Comparison of ENCODE assay signal across 26 mouse cellular contexts in the genomic region with DNA sequence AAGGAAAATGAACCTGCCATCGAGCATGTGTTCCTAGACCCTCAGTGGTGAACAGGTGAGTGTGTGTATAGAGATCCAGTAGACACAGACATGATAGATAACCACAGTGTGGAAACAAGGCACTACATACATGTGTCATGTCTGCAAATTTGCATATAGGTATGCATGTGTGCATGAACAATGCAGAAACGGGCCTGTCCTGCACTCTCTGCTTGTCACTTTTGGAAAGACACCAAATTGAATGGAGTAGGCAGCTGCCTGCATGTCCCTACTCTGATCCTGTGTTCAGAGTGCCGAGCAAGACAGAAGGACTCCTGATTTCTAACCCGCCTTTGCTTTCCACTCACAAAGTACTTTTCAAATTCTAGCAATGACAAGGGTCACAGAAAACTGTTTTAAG. TPM values are rescaled to one million over a fixed set of nuclear protein-coding genes. Genes with fewer than 3 reads are reported as not detected.
DNase-seq lines count a peak whose midpoint lies in the region; ATAC-seq and TF ChIP-seq lines count a peak whose summit lies in the region.
"Had no signal": no experiment of that assay in that cellular context is flagged by ENCODE, and none has a peak within 500 bp of the region (broad histone marks: within the 10 kb centered on the region; RNA-seq: fewer than 3 reads in every experiment).

No protein-coding gene starts in this region.

- TF ChIP-seq POLR2A in thymus, adult 2 months (IDR thresholded peaks at IDR 0.05; ENCODE audit: control insufficient read depth, extremely low read depth, insufficient read depth, low read length, poor library complexity): no peak

- H3K27ac ChIP-seq in heart, embryonic 16.5 days (ENCODE audit: low read length): no peak overlapping the region
- H3K27ac ChIP-seq in thymus, adult 2 months (ENCODE audit: control insufficient read depth, insufficient read depth, low read length): peak overlapping the region; percentile 42
- H3K27ac ChIP-seq: embryonic facial prominence, embryonic 10.5 days; heart, embryonic 10.5 days; hindbrain, embryonic 13.5 days had no signal

- DNase-seq in heart, postnatal 36 days: no peak
- DNase-seq in thymus, adult 2 months: no peak
- no peak for DNase-seq in thymus, postnatal 36 days
- DNase-seq in induced T-regulatory cell, adult 2 months (ENCODE audit: low read depth): peak; percentile 77
- DNase-seq in left cerebral cortex, adult 11 months (ENCODE audit: low spot score): no peak
- no peak for DNase-seq in adrenal gland, adult 8-10 months
- DNase-seq in adrenal gland, postnatal 14 days: no peak
- DNase-seq: adrenal gland, postnatal 25 days; cerebellum, adult 11 months; cerebellum, postnatal 10 days; gastrocnemius, postnatal 10 days; heart, postnatal 10 days; kidney, adult 9 months; kidney, postnatal 25 days; layer of hippocampus, postnatal 36 days; liver, postnatal 0 days; lung, postnatal 10 days had no signal

- ATAC-seq in heart, embryonic 16.5 days (replicated peaks; ENCODE audit: extremely low read depth, insufficient read depth, low FRiP score): no peak
- ATAC-seq: forebrain, embryonic 16.5 days; liver, postnatal 0 days; midbrain, embryonic 16.5 days had no signal

- no peak overlapping the region for H3K4me3 ChIP-seq in heart, embryonic 16.5 days (ENCODE audit: low read length)
- H3K4me3 ChIP-seq in thymus, adult 2 months (ENCODE audit: control insufficient read depth, insufficient read depth, low read length): peak overlapping the region; percentile 31; the same call in 1 of the 2 replicates
- H3K4me3 ChIP-seq: embryonic facial prominence, embryonic 10.5 days; heart, embryonic 10.5 days; hindbrain, embryonic 13.5 days; limb, embryonic 12.5 days; myocyte had no signal

- H3K36me3 ChIP-seq in heart, embryonic 16.5 days (ENCODE audit: control insufficient read depth, insufficient read depth): no peaks in the 10 kb centered on the region
- H3K36me3 ChIP-seq in thymus, adult 2 months (ENCODE audit: control insufficient read depth, insufficient read depth, low read length): peaks cover 34% of the 10 kb centered on the region
- H3K36me3 ChIP-seq: embryonic facial prominence, embryonic 10.5 days; heart, embryonic 10.5 days; hindbrain, embryonic 13.5 days; limb, embryonic 12.5 days had no signal

- H3K9me3 ChIP-seq in heart, embryonic 16.5 days (replicated peaks; ENCODE audit: control insufficient read depth, low read length): no peaks in the 10 kb centered on the region
- H3K9me3 ChIP-seq: embryonic facial prominence, embryonic 10.5 days; heart, embryonic 10.5 days; hindbrain, embryonic 13.5 days; limb, embryonic 12.5 days had no signal

- H3K4me1 ChIP-seq in heart, embryonic 16.5 days (ENCODE audit: control insufficient read depth, insufficient read depth, low read length): no peaks in the 10 kb centered on the region
- peaks cover 6% of the 10 kb centered on the region; the same call in 1 of the 2 replicates for H3K4me1 ChIP-seq in thymus, adult 2 months (replicated peaks; ENCODE audit: control insufficient read depth, insufficient read depth, low read length)
- H3K4me1 ChIP-seq: embryonic facial prominence, embryonic 10.5 days; heart, embryonic 10.5 days; hindbrain, embryonic 13.5 days; limb, embryonic 12.5 days had no signal

- no peaks in the 10 kb centered on the region for H3K27me3 ChIP-seq in heart, embryonic 16.5 days (ENCODE audit: control insufficient read depth, insufficient read depth, low read length)
- no peaks in the 10 kb centered on the region for H3K27me3 ChIP-seq in thymus, adult 2 months (ENCODE audit: control insufficient read depth, insufficient read depth, low read length)
- H3K27me3 ChIP-seq: hindbrain, embryonic 13.5 days; limb, embryonic 12.5 days had no signal

- TF ChIP-seq CTCF in thymus, adult 2 months (IDR thresholded peaks at IDR 0.05; ENCODE audit: borderline replicate concordance, control insufficient read depth, extremely low read depth, insufficient read depth, low read length, poor library complexity): no peak

- intact Hi-C loops in heart, postnatal 36 days (cut with DNase I): no loop called here

- no peak overlapping the region for H3K9ac ChIP-seq in heart, embryonic 16.5 days (ENCODE audit: low read length)
- H3K9ac ChIP-seq: hindbrain, embryonic 13.5 days; limb, embryonic 12.5 days; liver, postnatal 0 days had no signal

- H3K4me2 ChIP-seq in heart, embryonic 16.5 days (ENCODE audit: low read depth, low read length): peak overlapping the region; percentile 23; the same call in 1 of the 2 replicates
- H3K4me2 ChIP-seq: hindbrain, embryonic 13.5 days; limb, embryonic 12.5 days; liver, embryonic 11.5 days had no signal

- WGBS in heart, embryonic 16.5 days: 76% methylated on average over 4 of the region's 4 CpGs
- 20% methylated on average over 4 of the region's 4 CpGs for WGBS in thymus, adult 2 months

RNA-seq across cellular contexts. Expression of a gene that starts 3.4 kb away (rescaled TPM):
- 9.9 and 27.3 TPM in 2 replicates for polyA plus RNA-seq in heart, embryonic 16.5 days (2015; fragmentation: Nextera tagmentation; extraction: Ambion mirVana)
- total RNA-seq in heart, postnatal 36 days (2021): 1 to 10 TPM; 4.6 to 7.5 TPM
- polyA plus RNA-seq in thymus, adult 2 months (2012; rRNA removed): 469 and 490 TPM in 2 replicates
- 10 to 100 TPM in 2 of 4 experiments, 1 to 10 TPM in 2; 6.8 to 18.3 (median 12.3) TPM for total RNA-seq in adrenal gland, adult 8-10 months (2022)
- total RNA-seq in adrenal gland, postnatal 14 days (2021): 7.1 and 55.2 TPM in 2 replicates
- polyA plus RNA-seq: myocyte had no signal
